Mouse (Mus musculus): ENCODE results near the gene Kpnb1. TPM values are rescaled to one million over a fixed set of nuclear protein-coding genes. Genes with fewer than 3 reads are reported as not detected.

The Kpnb1 gene
- polyA plus RNA-seq, 2 experiments: 71.8 to 145 TPM

DNA sequence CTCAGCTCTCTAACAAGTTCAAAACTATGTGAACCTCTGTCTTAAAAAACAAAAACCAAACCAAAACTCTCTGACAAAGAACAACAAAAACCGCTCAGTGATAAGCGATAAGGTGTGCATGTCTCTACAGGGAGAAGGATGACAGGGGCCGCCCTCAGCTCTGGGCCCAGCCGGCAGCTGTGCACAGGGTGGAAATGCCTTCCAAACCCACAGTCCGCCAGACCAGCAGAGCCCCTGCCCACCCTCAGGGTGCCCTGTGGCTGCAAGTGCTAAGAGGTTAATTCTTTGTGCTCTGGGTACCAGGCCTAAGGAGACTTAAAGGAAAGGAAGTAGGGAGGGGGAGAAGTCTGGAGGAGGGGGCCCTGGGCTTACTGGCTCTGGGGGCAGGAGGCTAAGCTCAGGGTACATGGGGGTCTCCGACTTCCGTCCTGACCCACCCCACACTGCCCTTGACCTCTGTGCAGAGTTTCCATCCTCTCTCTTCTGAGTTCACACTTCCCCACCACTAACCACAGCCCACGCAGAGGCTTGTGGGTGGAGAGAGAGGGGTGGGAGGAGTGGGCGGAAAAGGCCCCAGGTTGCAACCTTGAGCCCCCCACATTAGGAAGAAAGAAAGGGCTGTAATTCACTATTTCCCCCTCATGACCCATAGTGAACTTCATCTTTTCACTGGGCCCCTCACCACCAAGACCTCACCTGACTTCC lies 44.3 kb downstream of the Kpnb1 start:
- Histone ChIP-seq H3K36me3 (ENCODE audit: control insufficient read depth, insufficient read depth, low read length) (peaks cover 80% of the 10 kb centered on the region), H3K9me3 (ENCODE audit: control insufficient read depth, low read length) (no peaks in the 10 kb centered on the region), H3K4me3 (replicated peaks; ENCODE audit: low read length) (no peak overlapping the region), H3K4me1 (ENCODE audit: control insufficient read depth, insufficient read depth, low read length) (0 out of 2 replicates have a peak, but pooled peaks cover 4% of the 10 kb centered on the region), H3K9ac (ENCODE audit: low read depth, low read length, severe bottlenecking) (no peak overlapping the region), H3K4me2 (replicated peaks; ENCODE audit: low read depth, low read length, severe bottlenecking) (no peak overlapping the region), H3K27me3 (ENCODE audit: control insufficient read depth, insufficient read depth, low read length) (peaks cover 19% of the 10 kb centered on the region), H3K27ac (replicated peaks; ENCODE audit: low read depth, low read length) (no peak overlapping the region)
- no peak for TF ChIP-seq POLR2A (IDR thresholded peaks at IDR 0.05; ENCODE audit: borderline replicate concordance, extremely low read depth, insufficient read depth, insufficient read length)
- no peak for DNase-seq (ENCODE audit: low spot score)
- no peak for ATAC-seq (ENCODE audit: low FRiP score, low read depth)
- WGBS: 74% methylated on average over 9 of the region's 9 CpGs

GRCm38 (mm10) chr11:97142159-97142608 lies 45.5 kb downstream of the Kpnb1 start:
- DNase-seq (ENCODE audit: low spot score): no peak

GRCm38 (mm10) chr11:97140811-97141210 lies 46.9 kb downstream of the Kpnb1 start:
- Histone ChIP-seq H3K9me3 (ENCODE audit: control insufficient read depth, low read length) (no peaks in the 10 kb centered on the region), H3K36me3 (ENCODE audit: control insufficient read depth, insufficient read depth, low read length) (peaks cover 82% of the 10 kb centered on the region), H3K4me1 (ENCODE audit: control insufficient read depth, insufficient read depth, low read length) (0 out of 2 replicates have a peak, but pooled peaks cover 4% of the 10 kb centered on the region), H3K4me2 (replicated peaks; ENCODE audit: low read depth, low read length, severe bottlenecking) (no peak overlapping the region), H3K27ac (replicated peaks; ENCODE audit: low read depth, low read length) (no peak overlapping the region), H3K9ac (ENCODE audit: low read depth, low read length, severe bottlenecking) (no peak overlapping the region), H3K4me3 (replicated peaks; ENCODE audit: low read length) (no peak overlapping the region), H3K27me3 (ENCODE audit: control insufficient read depth, insufficient read depth, low read length) (peaks cover 19% of the 10 kb centered on the region)
- DNase-seq (ENCODE audit: low spot score) (no peak), ATAC-seq (ENCODE audit: low FRiP score, low read depth) (no peak)
- 72% methylated on average over 4 of the region's 4 CpGs for whole genome bisulfite sequencing
- TF ChIP-seq POLR2A (IDR thresholded peaks at IDR 0.05; ENCODE audit: borderline replicate concordance, extremely low read depth, insufficient read depth, insufficient read length): no peak

More at GRCm38 (mm10) chr11:97142159-97142608, 45.5 kb downstream of the Kpnb1 start:
- Histone ChIP-seq H3K4me1 (ENCODE audit: control insufficient read depth, insufficient read depth, low read length) (0 out of 2 replicates have a peak, but pooled peaks cover 4% of the 10 kb centered on the region), H3K4me3 (replicated peaks; ENCODE audit: low read length) (no peak overlapping the region), H3K27ac (replicated peaks; ENCODE audit: low read depth, low read length) (no peak overlapping the region), H3K9me3 (ENCODE audit: control insufficient read depth, low read length) (no peaks in the 10 kb centered on the region), H3K9ac (ENCODE audit: low read depth, low read length, severe bottlenecking) (no peak overlapping the region), H3K4me2 (replicated peaks; ENCODE audit: low read depth, low read length, severe bottlenecking) (no peak overlapping the region), H3K36me3 (ENCODE audit: control insufficient read depth, insufficient read depth, low read length) (peaks cover 80% of the 10 kb centered on the region), H3K27me3 (ENCODE audit: control insufficient read depth, insufficient read depth, low read length) (peaks cover 19% of the 10 kb centered on the region)
- no peak for TF ChIP-seq POLR2A (IDR thresholded peaks at IDR 0.05; ENCODE audit: borderline replicate concordance, extremely low read depth, insufficient read depth, insufficient read length)
- no peak for ATAC-seq (ENCODE audit: low FRiP score, low read depth)
- WGBS: 62% methylated on average over 8 of the region's 8 CpGs

DNA sequence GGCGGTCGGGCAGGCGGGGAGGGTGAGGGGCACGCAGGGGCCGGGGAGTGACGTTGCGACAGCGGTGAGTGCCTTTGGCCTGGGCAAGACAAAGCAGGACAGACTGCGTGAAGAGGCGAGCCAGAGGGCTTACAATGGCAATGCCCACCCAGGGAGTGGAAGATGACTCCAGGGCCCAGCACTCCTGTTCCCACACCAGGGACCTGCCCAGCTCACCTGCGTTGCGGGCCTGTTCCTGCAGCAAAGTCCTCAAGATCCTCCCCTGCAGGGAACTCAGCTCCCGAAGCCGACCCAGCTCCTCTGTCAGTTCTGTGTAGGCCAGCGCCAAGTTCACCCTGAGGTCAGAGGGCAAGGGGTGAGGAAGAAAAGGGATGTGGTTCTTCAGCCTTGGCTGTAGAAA lies 48.4 kb downstream of the Kpnb1 start:
- no peak for ATAC-seq (ENCODE audit: low FRiP score, low read depth)
- 17% methylated on average over 15 of the region's 15 CpGs for WGBS
- peaks cover 67% of the 10 kb centered on the region for H3K36me3 ChIP-seq (ENCODE audit: control insufficient read depth, insufficient read depth, low read length)
- no peak overlapping the region for H3K9ac ChIP-seq (ENCODE audit: low read depth, low read length, severe bottlenecking)
- H3K4me3 ChIP-seq (replicated peaks; ENCODE audit: low read length): peak overlapping the region; percentile 27
- 0 out of 2 replicates have a peak, but pooled peaks cover 4% of the 10 kb centered on the region for H3K4me1 ChIP-seq (ENCODE audit: control insufficient read depth, insufficient read depth, low read length)
- no peaks in the 10 kb centered on the region for H3K9me3 ChIP-seq (ENCODE audit: control insufficient read depth, low read length)
- TF ChIP-seq POLR2A (IDR thresholded peaks at IDR 0.05; ENCODE audit: borderline replicate concordance, extremely low read depth, insufficient read depth, insufficient read length): no peak
- H3K27me3 ChIP-seq (ENCODE audit: control insufficient read depth, insufficient read depth, low read length): peaks cover 19% of the 10 kb centered on the region
- no peak for DNase-seq (ENCODE audit: low spot score)
- H3K4me2 ChIP-seq (replicated peaks; ENCODE audit: low read depth, low read length, severe bottlenecking): peak overlapping the region; percentile 47
- H3K27ac ChIP-seq (replicated peaks; ENCODE audit: low read depth, low read length): no peak overlapping the region

DNA sequence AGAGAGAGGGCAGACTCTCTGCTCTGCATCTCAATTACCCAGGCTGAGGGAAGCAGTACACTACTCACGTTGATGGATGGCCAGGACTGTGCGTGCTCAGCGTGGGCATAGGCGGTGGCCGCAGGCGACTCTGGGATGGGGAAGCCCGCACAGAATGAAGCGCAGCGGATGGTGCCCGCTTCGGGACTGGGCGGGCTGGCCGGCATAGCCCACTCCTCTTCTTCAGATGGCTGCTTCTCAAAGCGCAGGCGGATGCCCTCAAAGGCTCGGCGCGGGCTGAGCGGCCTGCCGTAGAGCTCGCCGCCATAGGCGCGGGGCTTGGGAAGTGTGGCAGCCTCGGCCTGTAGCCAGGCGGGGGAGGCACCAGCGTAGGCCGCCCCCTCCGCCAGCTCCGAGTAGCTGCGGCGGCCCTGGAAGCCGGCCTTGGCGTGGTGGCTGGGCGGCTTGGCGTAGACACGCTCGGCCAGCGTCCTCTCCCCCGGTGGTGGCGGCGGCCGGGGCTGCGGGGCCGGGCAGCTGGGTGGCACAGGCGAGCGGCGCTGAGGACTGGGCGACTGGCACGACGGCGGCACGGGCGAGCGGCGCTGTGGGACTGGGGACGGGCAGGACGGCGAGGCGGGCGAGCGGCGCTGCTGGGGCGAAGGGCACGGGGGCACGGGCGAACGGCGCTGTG lies 49.0 kb downstream of the Kpnb1 start:
- TF ChIP-seq POLR2A (IDR thresholded peaks at IDR 0.05; ENCODE audit: borderline replicate concordance, extremely low read depth, insufficient read depth, insufficient read length): no peak
- 17% methylated on average over 35 of the region's 69 CpGs for WGBS
- peaks cover 19% of the 10 kb centered on the region for H3K27me3 ChIP-seq (ENCODE audit: control insufficient read depth, insufficient read depth, low read length)
- H3K4me2 ChIP-seq (replicated peaks; ENCODE audit: low read depth, low read length, severe bottlenecking): peak overlapping the region; percentile 47
- DNase-seq (ENCODE audit: low spot score) (no peak), ATAC-seq (ENCODE audit: low FRiP score, low read depth) (no peak)
- H3K4me3 ChIP-seq (replicated peaks; ENCODE audit: low read length): peak overlapping the region; percentile 27
- 0 out of 2 replicates have a peak, but pooled peaks cover 4% of the 10 kb centered on the region for H3K4me1 ChIP-seq (ENCODE audit: control insufficient read depth, insufficient read depth, low read length)
- peaks cover 61% of the 10 kb centered on the region for H3K36me3 ChIP-seq (ENCODE audit: control insufficient read depth, insufficient read depth, low read length)
- H3K9me3 ChIP-seq (ENCODE audit: control insufficient read depth, low read length): no peaks in the 10 kb centered on the region
- no peak overlapping the region; the same call in 1 of the 2 replicates for H3K9ac ChIP-seq (ENCODE audit: low read depth, low read length, severe bottlenecking)
- H3K27ac ChIP-seq (replicated peaks; ENCODE audit: low read depth, low read length): no peak overlapping the region
